Mouse (Mus musculus) left cerebral cortex, adult 18-20 months (tissue): ENCODE measurements around the gene Tomm5. TPM values are rescaled to one million over a fixed set of nuclear protein-coding genes. Genes with fewer than 3 reads are reported as not detected.
"Not testable (repeated sequence)": the region's sequence is repeated elsewhere in the genome, so short reads cannot be mapped to it uniquely, and the experiment has no call there.

Source experiments
- DNase-seq, 2 experiments: peaks; one replicate each; pipeline ENCODE4 v3.0.0; 2021 to 2022; ENCODE audit warnings: low spot score in 2 of 2, mixed read lengths in 1 of 2
- total RNA-seq, 2 experiments: library from RNA; stranded (reverse); gene quantifications; 2 replicates each; pipeline ENCODE4 v1.2.3; 2021

The Tomm5 gene
- total RNA-seq, 2 experiments from 2014 or later = 68.7 to 79.6 TPM

GRCm38 (mm10) chr4:45067742-45068141 is 40.2 kb downstream of the Tomm5 start:
- no peak for DNase-seq

GRCm38 (mm10) chr4:45066036-45066730 is 41.7 kb downstream of the Tomm5 start:
- no peak for DNase-seq

GRCm38 (mm10) chr4:45064577-45064976 is 43.3 kb downstream of the Tomm5 start:
- DNase-seq = no peak

- not testable (repeated sequence) for DNase-seq
Measured at GRCm38 (mm10) chr4:45063836-45064235, 44.1 kb downstream of the Tomm5 start.

- no peak for DNase-seq
Measured at GRCm38 (mm10) chr4:45055451-45055850, 52.5 kb downstream of the Tomm5 start.

Other genes starting within 250 kb of the Tomm5 start
- 10 to 100 TPM; 31.6 to 32.0 TPM for gene Grhpr, start 126.7 kb downstream of the Tomm5 start, total RNA-seq
- gene Zbtb5, start 95.7 kb downstream of the Tomm5 start, total RNA-seq = 1 to 10 TPM; 8.4 to 8.7 TPM
- gene Polr1e, start 89.5 kb downstream of the Tomm5 start, total RNA-seq = 1 to 10 TPM; 8.8 to 9.3 TPM
- 10 to 100 TPM; 31.4 to 32.4 TPM for gene Fbxo10, start 23.5 kb downstream of the Tomm5 start, total RNA-seq
- 10 to 100 TPM in 1 of 2 experiments, 1 to 10 TPM in 1; 9.2 to 11.9 TPM for gene Frmpd1, start 76.8 kb upstream of the Tomm5 start, total RNA-seq
- gene Trmt10b, start 189.0 kb upstream of the Tomm5 start, total RNA-seq = 10 to 100 TPM; 11.6 to 16.0 TPM
- gene Dcaf10, start 234.0 kb upstream of the Tomm5 start, total RNA-seq = 10 to 100 TPM; 18.0 to 18.8 TPM
- 10 to 100 TPM; 16.2 to 18.2 TPM for gene Exosc3, start 234.6 kb upstream of the Tomm5 start, total RNA-seq